Mouse (Mus musculus) heart, embryonic 14.5 days (tissue): ENCODE data around the gene Esrrg. TPM values are rescaled to one million over a fixed set of nuclear protein-coding genes. Genes with fewer than 3 reads are reported as not detected.

Experiments
- ATAC-seq: fragments of 200-750 bp; cut with Nextera tagmentation; 2 replicates; pipeline ENCODE4 v1.8.0; 2017; ENCODE audit warnings: low read depth, moderate TSS enrichment; ENCODE audit not compliant: insufficient number of reproducible peaks, insufficient read depth, low FRiP score
- H3K27ac ChIP-seq, 2 experiments: fragments of 200-500 bp in 1 of 2; fragments of 300-500 bp in 1 of 2; sonication (generic) in 1 of 2; replicated peaks in 1 of 2; 2 replicates each; pipeline ENCODE4 v1.5.1; 2012 to 2014; ENCODE audit warnings: low read depth in 2 of 2, low read length in 2 of 2, control low read depth in 1 of 2, mild to moderate bottlenecking in 1 of 2, mixed read lengths in 1 of 2; ENCODE audit not compliant: control insufficient read depth in 1 of 2, insufficient read depth in 1 of 2
- H3K27me3 ChIP-seq: fragments of 300-500 bp; sonication (generic); 2 replicates; pipeline ENCODE4 v1.6.1; 2014; ENCODE audit warnings: mild to moderate bottlenecking, low read length, control low read depth; ENCODE audit not compliant: control insufficient read depth, insufficient read depth
- H3K36me3 ChIP-seq: fragments of 300-500 bp; sonication (generic); 2 replicates; pipeline ENCODE4 v1.6.1; 2014; ENCODE audit warnings: mild to moderate bottlenecking, control low read depth, low read length, mixed read lengths; ENCODE audit not compliant: control insufficient read depth, insufficient read depth
- H3K4me1 ChIP-seq, 2 experiments: fragments of 200-500 bp in 1 of 2; fragments of 300-500 bp in 1 of 2; sonication (generic) in 1 of 2; 2 replicates each; pipeline ENCODE4 v1.6.1; 2012 to 2014; ENCODE audit warnings: low read length in 2 of 2, control low read depth in 1 of 2, mixed read lengths in 1 of 2; ENCODE audit not compliant: control insufficient read depth in 2 of 2, insufficient read depth in 2 of 2
- H3K4me2 ChIP-seq: fragments of 300-500 bp; sonication (generic); 2 replicates; pipeline ENCODE4 v1.6.1; 2014; ENCODE audit warnings: mild to moderate bottlenecking, low read length
- H3K4me3 ChIP-seq, 2 experiments: fragments of 200-500 bp in 1 of 2; fragments of 300-500 bp in 1 of 2; sonication (generic) in 1 of 2; 2 replicates each; pipeline ENCODE4 v1.5.1; 2012 to 2014; ENCODE audit warnings: low read length in 2 of 2, mild to moderate bottlenecking in 2 of 2, control low read depth in 1 of 2, low read depth in 1 of 2, moderate library complexity in 1 of 2; ENCODE audit not compliant: control insufficient read depth in 1 of 2, insufficient read depth in 1 of 2
- H3K9ac ChIP-seq: fragments of 300-500 bp; sonication (generic); 2 replicates; pipeline ENCODE4 v1.6.1; 2014; ENCODE audit warnings: mild to moderate bottlenecking, low read length
- H3K9me3 ChIP-seq: fragments of 300-500 bp; sonication (generic); 2 replicates; pipeline ENCODE4 v1.6.1; 2016; ENCODE audit warnings: low read length, control low read depth; ENCODE audit not compliant: control insufficient read depth
- WGBS: fragments of 180-500 bp; shearing (Covaris S2); extraction: QIAGEN DNeasy Blood & Tissue Kit; methylation state at CpG from one replicate; pipeline ENCODE4 v1.1.7; 2014; 5-methylcytosine and 5-hydroxymethylcytosine counted together
- polyA plus RNA-seq: library from polyadenylated mRNA; unstranded; fragments of >200 nt; fragmentation: Nextera tagmentation; extraction: Ambion mirVana; gene quantifications from 2 replicates; pipeline ENCODE4 v1.2.1, GENCODE M21; 2014

Esrrg gene
- polyA plus RNA-seq, 1 experiment from 2014 or later, result 31.2 TPM

DNA sequence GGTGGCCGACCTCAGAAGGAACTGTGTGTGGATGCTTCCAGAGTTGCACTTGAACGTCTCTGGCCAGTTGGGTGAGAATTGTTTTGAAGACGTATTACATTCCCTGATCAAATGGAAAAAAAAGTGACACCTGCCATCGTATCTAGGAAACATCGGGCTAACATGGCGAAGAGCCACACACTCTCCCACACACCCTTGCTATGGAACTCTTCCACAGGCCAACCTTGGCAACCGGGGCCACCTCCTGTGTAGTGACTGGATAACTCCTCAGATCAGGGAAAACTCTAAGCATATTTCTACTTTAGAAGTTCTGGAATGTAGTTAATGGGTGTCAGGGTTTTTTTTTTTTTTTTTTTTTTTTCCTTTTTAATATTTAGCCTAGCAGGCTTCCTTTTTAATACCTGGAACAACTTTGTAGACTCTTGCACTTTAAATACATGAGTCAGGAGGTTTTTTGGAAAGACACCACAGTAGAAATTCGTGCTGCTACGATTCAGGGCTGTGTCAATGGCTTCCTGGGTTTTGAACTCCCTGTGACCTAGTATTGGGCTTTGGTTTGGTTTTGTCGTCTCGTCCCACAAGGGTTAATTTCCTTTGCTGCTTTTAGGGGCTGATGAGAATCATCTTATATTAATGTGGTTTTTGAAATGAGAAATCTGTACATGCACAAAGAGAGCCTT, 83.4 kb downstream of the Esrrg start:
- 89% methylated on average over 11 of the region's 11 CpGs for WGBS
- no peak for ATAC-seq

DNA sequence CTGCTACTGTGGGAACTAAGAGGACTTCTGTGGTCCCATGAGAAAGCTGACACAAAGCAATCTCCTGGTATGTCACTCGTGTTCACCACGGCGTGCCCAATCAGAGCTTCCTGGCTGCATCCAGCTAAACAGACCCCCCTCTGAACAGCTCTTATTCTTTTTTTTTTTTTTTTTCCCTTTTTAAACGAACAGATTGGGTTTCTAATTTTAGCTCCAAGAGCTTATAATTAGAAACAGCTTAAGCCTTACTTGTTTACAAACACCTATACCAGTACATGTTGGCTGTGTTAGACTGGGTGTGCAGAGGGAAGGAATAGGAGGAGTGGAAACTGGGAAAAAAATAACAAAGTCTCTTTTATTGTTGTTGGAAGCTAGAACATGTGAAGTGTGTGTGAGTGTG, 86.3 kb downstream of the Esrrg start:
- no peaks in the 10 kb centered on the region for H3K9me3 ChIP-seq
- no peak overlapping the region for H3K4me3 ChIP-seq
- no peak overlapping the region for H3K27ac ChIP-seq
- H3K4me2 ChIP-seq, result no peak overlapping the region
- no peak overlapping the region for H3K9ac ChIP-seq
- H3K36me3 ChIP-seq, result no peaks in the 10 kb centered on the region
- no peaks in the 10 kb centered on the region for H3K27me3 ChIP-seq
- ATAC-seq, result no peak
- 40% methylated on average over 4 of the region's 4 CpGs for WGBS
- H3K4me1 ChIP-seq, result peaks cover 4 to 9% of the 10 kb centered on the region in 2 experiments; a peak in 3 of 4 replicates

More for the DNA sequence above, 83.4 kb downstream of the Esrrg start:
- no peaks in the 10 kb centered on the region for H3K36me3 ChIP-seq
- peaks cover 4 to 9% of the 10 kb centered on the region in 2 experiments; a peak in 3 of 4 replicates for H3K4me1 ChIP-seq
- H3K4me2 ChIP-seq, result no peak overlapping the region
- H3K9me3 ChIP-seq, result no peaks in the 10 kb centered on the region
- no peak overlapping the region for H3K9ac ChIP-seq
- no peak overlapping the region for H3K4me3 ChIP-seq
- no peaks in the 10 kb centered on the region for H3K27me3 ChIP-seq
- no peak overlapping the region for H3K27ac ChIP-seq

DNA sequence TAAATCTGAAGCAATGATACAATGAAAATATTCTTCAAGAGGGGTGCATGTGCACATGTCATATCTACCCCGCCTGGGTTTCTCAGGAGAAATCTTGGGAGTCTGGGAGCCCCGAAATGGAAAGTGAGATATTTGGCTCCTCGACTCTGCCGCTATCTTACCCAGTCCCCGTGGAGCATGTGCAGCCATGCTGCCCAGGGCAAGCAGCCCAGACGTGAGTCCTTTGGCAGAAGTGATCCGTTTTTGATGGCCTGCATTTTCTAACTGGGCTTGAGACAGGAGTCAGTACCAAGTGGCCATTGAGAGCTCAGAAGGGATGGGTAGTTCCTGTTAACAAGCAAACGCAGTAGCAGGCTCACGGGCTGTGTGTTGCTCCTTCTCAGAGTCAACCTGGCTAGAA, 89.6 kb downstream of the Esrrg start:
- no peak overlapping the region for H3K4me3 ChIP-seq
- H3K9me3 ChIP-seq, result no peaks in the 10 kb centered on the region
- no peak overlapping the region for H3K27ac ChIP-seq
- 84% methylated on average over 9 of the region's 9 CpGs for WGBS
- peaks cover 4 to 9% of the 10 kb centered on the region in 2 experiments; a peak in 3 of 4 replicates for H3K4me1 ChIP-seq
- no peak overlapping the region for H3K9ac ChIP-seq
- no peak for ATAC-seq
- H3K4me2 ChIP-seq, result no peak overlapping the region
- no peaks in the 10 kb centered on the region for H3K36me3 ChIP-seq
- H3K27me3 ChIP-seq, result no peaks in the 10 kb centered on the region

GRCm38 (mm10) chr1:187700963-187701362, 92.4 kb downstream of the Esrrg start:
- no peak overlapping the region for H3K4me3 ChIP-seq
- ATAC-seq, result no peak
- peaks cover 4 to 9% of the 10 kb centered on the region in 2 experiments for H3K4me1 ChIP-seq
- no peak overlapping the region for H3K4me2 ChIP-seq
- H3K36me3 ChIP-seq, result no peaks in the 10 kb centered on the region
- no peak overlapping the region for H3K9ac ChIP-seq
- no peaks in the 10 kb centered on the region for H3K9me3 ChIP-seq
- H3K27me3 ChIP-seq, result no peaks in the 10 kb centered on the region
- H3K27ac ChIP-seq, result no peak overlapping the region
- 46% methylated on average over 2 of the region's 2 CpGs for WGBS

DNA sequence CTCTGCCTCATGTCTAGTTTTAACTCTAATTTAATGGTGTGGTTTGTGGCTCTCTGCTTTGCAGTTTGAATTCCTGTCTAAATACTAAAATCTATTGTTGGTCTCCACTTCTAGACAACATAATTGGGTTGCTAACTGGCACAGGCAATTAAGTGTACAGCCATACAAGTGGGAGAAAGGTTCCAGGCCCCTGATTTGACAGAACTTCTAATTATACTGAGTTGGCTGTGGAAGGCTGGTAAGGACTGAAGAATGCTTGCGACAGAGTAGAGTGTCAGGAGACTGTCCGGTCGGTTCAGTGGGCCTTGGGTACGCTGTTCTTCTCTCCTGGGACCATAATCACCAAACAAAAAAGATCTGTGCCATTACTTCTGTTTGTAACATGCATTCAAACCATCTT, 96.3 kb downstream of the Esrrg start:
- H3K9me3 ChIP-seq, result no peaks in the 10 kb centered on the region

GRCm38 (mm10) chr1:187705348-187705747, 96.8 kb downstream of the Esrrg start:
- H3K4me1 ChIP-seq, result peaks cover 6 to 16% of the 10 kb centered on the region in 2 experiments
- H3K9ac ChIP-seq, result no peak overlapping the region
- WGBS, result 56% methylated on average over 5 of the region's 5 CpGs
- no peak overlapping the region for H3K27ac ChIP-seq
- no peak for ATAC-seq
- no peaks in the 10 kb centered on the region for H3K36me3 ChIP-seq
- no peak overlapping the region for H3K4me2 ChIP-seq
- no peaks in the 10 kb centered on the region for H3K27me3 ChIP-seq
- H3K4me3 ChIP-seq, result no peak overlapping the region
- no peaks in the 10 kb centered on the region for H3K9me3 ChIP-seq

More for the DNA sequence above, 96.3 kb downstream of the Esrrg start:
- no peaks in the 10 kb centered on the region for H3K27me3 ChIP-seq
- no peak overlapping the region for H3K4me2 ChIP-seq
- peaks cover 6 to 16% of the 10 kb centered on the region in 2 experiments for H3K4me1 ChIP-seq
- no peak overlapping the region for H3K4me3 ChIP-seq
- WGBS, result 69% methylated on average over 4 of the region's 4 CpGs
- ATAC-seq, result no peak
- no peak overlapping the region for H3K9ac ChIP-seq
- no peaks in the 10 kb centered on the region for H3K36me3 ChIP-seq
- no peak overlapping the region for H3K27ac ChIP-seq

DNA sequence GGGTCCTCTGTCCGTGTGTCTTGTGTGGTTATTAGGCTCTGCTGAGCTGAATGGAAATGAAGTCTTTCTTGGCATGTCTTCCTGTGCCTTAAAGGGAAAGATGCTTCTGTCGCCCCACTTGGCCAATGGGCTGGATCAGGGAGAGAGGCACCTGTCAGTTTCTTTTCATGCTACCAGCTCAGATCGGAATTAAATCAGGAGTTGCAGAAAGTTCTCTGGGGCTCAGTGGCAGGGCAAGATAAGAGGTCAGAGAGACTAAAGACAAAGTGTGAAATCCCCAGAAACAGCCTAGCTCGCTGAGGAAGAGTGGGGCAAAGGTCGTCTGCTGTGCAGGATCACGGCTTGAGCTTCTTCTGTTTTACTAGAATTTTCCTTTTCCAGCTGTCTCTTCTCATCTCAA, 97.5 kb downstream of the Esrrg start:
- H3K4me2 ChIP-seq, result no peak overlapping the region
- ATAC-seq, result no peak
- no peaks in the 10 kb centered on the region for H3K27me3 ChIP-seq
- WGBS, result 41% methylated on average over 6 of the region's 6 CpGs
- H3K27ac ChIP-seq, result no peak overlapping the region
- H3K9me3 ChIP-seq, result no peaks in the 10 kb centered on the region
- no peaks in the 10 kb centered on the region for H3K36me3 ChIP-seq
- H3K4me3 ChIP-seq, result no peak overlapping the region
- H3K9ac ChIP-seq, result no peak overlapping the region
- H3K4me1 ChIP-seq, result peaks cover 6 to 16% of the 10 kb centered on the region in 2 experiments

DNA sequence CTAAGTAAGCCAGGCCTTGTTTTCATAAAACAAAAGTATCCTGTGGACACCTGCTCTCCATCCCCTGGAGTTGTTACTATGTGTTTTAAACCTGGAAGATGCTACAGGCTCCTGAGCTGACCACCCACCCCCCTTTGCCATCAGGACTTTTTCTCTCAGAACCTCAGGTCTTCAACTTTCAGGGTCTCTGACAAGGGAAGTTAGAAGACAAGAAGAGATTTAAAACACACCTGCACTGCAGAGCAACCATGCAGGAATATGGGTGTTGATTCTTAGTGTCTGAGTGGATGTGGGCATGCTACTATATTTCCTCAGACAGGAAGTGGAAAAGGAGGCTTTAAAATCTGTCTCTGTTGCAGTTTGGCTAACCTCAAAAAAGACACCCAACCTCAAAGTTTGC, 98.6 kb downstream of the Esrrg start:
- no peak for ATAC-seq

More for the DNA sequence above, 98.6 kb downstream of the Esrrg start:
- H3K27me3 ChIP-seq, result no peaks in the 10 kb centered on the region
- no peak overlapping the region for H3K4me2 ChIP-seq
- H3K4me3 ChIP-seq, result no peak overlapping the region
- H3K27ac ChIP-seq, result no peak overlapping the region
- no peak overlapping the region for H3K9ac ChIP-seq
- H3K9me3 ChIP-seq, result no peaks in the 10 kb centered on the region
- peaks cover 6 to 16% of the 10 kb centered on the region in 2 experiments for H3K4me1 ChIP-seq
- H3K36me3 ChIP-seq, result 0 out of 2 replicates have a peak, but pooled peaks cover 4% of the 10 kb centered on the region
